Mouse (Mus musculus) lung, embryonic 16.5 days (tissue): Measurements from ENCODE around the gene Kcnab3. TPM values are rescaled to one million over a fixed set of nuclear protein-coding genes. Genes with fewer than 3 reads are reported as not detected.

Experiments used
- ATAC-seq: fragments of 200-750 bp; cut with Nextera tagmentation; 2 replicates; pipeline ENCODE4 v1.8.0; 2017; ENCODE audit warnings: low read depth, mild to moderate bottlenecking, moderate library complexity
- H3K27ac ChIP-seq: fragments of 300-500 bp; sonication (generic); 2 replicates; pipeline ENCODE4 v1.5.1; 2014; ENCODE audit warnings: mild to moderate bottlenecking, control low read depth, low read length
- H3K27me3 ChIP-seq: fragments of 300-500 bp; sonication (generic); 2 replicates; pipeline ENCODE4 v1.6.1; 2014; ENCODE audit warnings: low read depth, low read length, mixed read lengths; ENCODE audit not compliant: control insufficient read depth, insufficient read depth
- H3K36me3 ChIP-seq: fragments of 300-500 bp; sonication (generic); 2 replicates; pipeline ENCODE4 v1.6.1; 2014; ENCODE audit warnings: low read length; ENCODE audit not compliant: control insufficient read depth, insufficient read depth
- H3K4me1 ChIP-seq: fragments of 300-500 bp; sonication (generic); replicated peaks from 2 replicates; pipeline ENCODE4 v1.6.1; 2014; ENCODE audit warnings: low read length, mixed read lengths; ENCODE audit not compliant: control insufficient read depth, insufficient read depth
- H3K4me2 ChIP-seq: fragments of 300-500 bp; sonication (generic); 2 replicates; pipeline ENCODE4 v1.6.1; 2014; ENCODE audit warnings: low read depth, low read length, control low read depth
- H3K4me3 ChIP-seq: fragments of 300-500 bp; sonication (generic); 2 replicates; pipeline ENCODE4 v1.5.1; 2014; ENCODE audit warnings: mild to moderate bottlenecking, low read length, control low read depth
- H3K9ac ChIP-seq: fragments of 300-500 bp; sonication (generic); 2 replicates; pipeline ENCODE4 v1.6.1; 2014; ENCODE audit warnings: low read length, control low read depth
- H3K9me3 ChIP-seq: fragments of 300-500 bp; sonication (generic); 2 replicates; pipeline ENCODE4 v1.6.1; 2016; ENCODE audit warnings: low read length; ENCODE audit not compliant: control insufficient read depth
- WGBS: fragments of 180-500 bp; shearing (Covaris S2); extraction: QIAGEN DNeasy Blood & Tissue Kit; methylation state at CpG from one replicate; pipeline ENCODE4 v1.1.7; 2014; 5-methylcytosine and 5-hydroxymethylcytosine counted together
- polyA plus RNA-seq: library from polyadenylated mRNA; unstranded; fragments of >200 nt; fragmentation: Nextera tagmentation; extraction: Ambion mirVana; gene quantifications from 2 replicates; pipeline ENCODE4 v1.2.1, GENCODE M21; 2015

Gene Kcnab3
- polyA plus RNA-seq, 1 experiment from 2014 or later = 1.6 TPM

DNA sequence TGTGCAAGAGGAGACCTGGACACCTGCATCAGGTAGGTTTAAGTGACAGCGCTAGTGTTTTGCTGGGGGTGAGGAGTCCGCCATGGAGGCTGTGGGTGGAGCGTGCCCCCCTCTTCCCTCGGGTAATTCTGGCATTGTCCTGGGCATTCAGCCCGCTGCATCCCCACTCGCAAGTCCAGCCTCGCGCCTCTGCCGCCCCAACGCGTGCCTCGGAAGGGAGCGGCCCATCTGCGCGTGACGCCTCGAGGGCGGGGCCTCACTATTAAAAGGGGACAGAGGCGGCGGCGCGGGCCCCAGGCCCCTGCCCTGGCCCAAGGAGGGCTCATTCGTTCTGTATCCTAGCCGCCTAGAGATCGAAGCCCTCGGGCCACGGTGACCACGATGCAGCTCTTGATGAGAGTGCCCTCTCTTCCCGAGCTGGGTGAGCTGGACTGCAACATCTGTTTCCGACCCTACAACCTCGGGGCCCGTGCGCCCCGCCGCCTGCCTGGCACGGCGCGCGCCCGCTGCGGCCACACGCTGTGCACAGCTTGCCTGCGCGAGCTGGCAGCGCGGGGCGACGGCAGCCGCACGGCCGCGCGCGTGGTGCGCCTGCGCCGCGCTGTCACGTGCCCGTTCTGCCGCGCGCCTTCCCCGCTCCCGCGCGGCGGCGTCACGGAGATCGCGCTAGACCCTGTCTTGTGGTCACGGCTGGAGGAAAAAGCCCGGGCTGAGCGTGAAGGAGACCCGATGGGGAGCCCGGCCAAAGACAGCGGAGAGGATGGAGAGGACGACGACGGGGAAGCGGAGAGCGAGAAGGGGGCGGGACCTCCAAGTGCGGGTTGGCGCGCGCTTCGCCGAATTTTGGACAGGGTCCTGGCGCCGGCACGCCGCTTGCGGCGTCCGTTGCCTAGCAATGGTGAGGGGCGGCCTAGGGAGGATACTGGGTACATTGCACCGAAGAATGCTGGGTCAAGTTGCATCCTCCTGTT, 14.4 kb downstream of the Kcnab3 start, which contains the start of gene Rnf227:
Gene Rnf227, plus strand, starts transcription at position 301 of the 971 bp plus-strand sequence.
- peaks cover 12% of the 10 kb centered on the region for H3K4me1 ChIP-seq
- peak within 1 kb of the TSS; percentile 76 for H3K9ac ChIP-seq
- WGBS = 1% methylated on average over 99 of the region's 99 CpGs
- H3K27me3 ChIP-seq = no peaks in the 10 kb centered on the region
- peak; percentile 93 for ATAC-seq
- peak within 1 kb of the TSS; percentile 65 for H3K4me3 ChIP-seq
- H3K27ac ChIP-seq = peak within 1 kb of the TSS; percentile 52; the same call in 1 of the 2 replicates
- peak within 1 kb of the TSS; percentile 96 for H3K4me2 ChIP-seq
- no peaks in the 10 kb centered on the region for H3K9me3 ChIP-seq
- peaks cover 20% of the 10 kb centered on the region; the same call in 1 of the 2 replicates for H3K36me3 ChIP-seq

DNA sequence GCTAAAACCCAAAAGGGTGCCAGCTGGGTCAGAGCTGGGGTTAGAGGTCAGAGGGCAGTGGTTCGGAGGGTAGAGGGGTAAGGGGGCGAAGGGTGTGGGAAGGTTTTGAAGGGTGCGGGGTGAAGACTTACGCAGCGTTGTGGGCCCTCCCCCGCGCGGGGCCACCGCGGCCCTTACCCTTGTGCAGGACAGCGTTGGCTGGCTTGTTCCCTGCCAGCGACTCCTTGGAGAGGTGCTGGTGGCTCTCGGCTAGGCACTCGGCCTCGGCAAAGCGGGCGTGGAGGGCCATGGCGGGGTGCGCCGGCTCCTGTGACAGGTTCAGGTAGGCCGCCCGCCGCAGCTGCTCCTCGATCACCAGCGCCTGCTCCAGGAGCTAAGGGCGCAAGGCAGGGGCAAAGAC, 20.4 kb downstream of the Kcnab3 start:
- WGBS = 79% methylated on average over 26 of the region's 26 CpGs

DNA sequence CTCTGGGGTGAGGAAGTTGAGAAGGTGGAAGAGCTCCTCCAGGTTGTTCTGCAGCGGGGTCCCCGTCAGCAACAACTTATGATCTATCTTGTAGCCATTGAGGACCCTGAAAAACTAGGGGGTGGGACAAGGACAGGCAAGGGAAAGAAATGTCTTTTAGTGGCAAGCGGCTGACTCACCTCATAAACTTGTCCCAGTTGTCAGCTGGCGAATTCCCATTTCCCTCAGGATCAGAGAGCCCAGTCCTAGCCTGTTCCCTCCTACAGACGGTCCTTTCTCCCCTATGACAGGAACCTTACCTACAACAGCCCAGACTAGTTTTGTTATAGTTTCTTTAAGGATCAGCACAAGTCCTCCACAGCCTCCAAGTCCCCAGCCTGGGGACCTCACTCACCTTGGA, 30.5 kb downstream of the Kcnab3 start:
- Histone ChIP-seq H3K27me3 (no peaks in the 10 kb centered on the region), H3K4me3 (no peak overlapping the region), H3K4me1 (no peaks in the 10 kb centered on the region), H3K36me3 (peaks cover 85% of the 10 kb centered on the region), H3K9me3 (no peaks in the 10 kb centered on the region), H3K27ac (no peak overlapping the region), H3K9ac (no peak overlapping the region), H3K4me2 (no peak overlapping the region)
- WGBS = 86% methylated on average over 5 of the region's 5 CpGs
- no peak for ATAC-seq

More for the DNA sequence above, 20.4 kb downstream of the Kcnab3 start:
- Histone ChIP-seq H3K9me3 (no peaks in the 10 kb centered on the region), H3K4me3 (no peak overlapping the region), H3K27me3 (no peaks in the 10 kb centered on the region), H3K4me2 (no peak overlapping the region), H3K27ac (no peak overlapping the region), H3K36me3 (peaks cover 63% of the 10 kb centered on the region), H3K9ac (no peak overlapping the region), H3K4me1 (no peaks in the 10 kb centered on the region; the same call in 1 of the 2 replicates)
- ATAC-seq = peak; percentile 7; the same call in 1 of the 2 replicates

DNA sequence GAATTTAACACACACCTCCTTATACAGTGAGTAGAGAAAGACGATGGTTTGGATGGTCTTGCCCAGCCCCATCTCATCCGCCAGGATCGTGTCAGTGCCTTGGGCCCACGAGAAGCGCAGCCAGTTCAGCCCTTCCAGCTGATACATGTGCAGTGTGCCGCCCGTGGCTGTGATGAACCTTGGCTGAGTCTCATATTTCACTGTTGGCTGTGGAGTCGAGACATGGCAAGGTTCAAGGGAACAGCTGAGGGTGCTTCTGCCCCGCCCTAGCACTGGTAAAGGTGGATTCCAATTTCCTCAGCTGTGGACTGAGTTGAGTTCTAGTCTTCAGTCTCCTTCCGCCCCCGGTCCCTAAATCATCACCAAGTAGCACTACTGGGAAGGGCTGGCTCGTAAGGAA, 31.6 kb downstream of the Kcnab3 start:
- peaks cover 85% of the 10 kb centered on the region for H3K36me3 ChIP-seq
- H3K4me2 ChIP-seq = no peak overlapping the region
- H3K9ac ChIP-seq = no peak overlapping the region
- no peak overlapping the region for H3K27ac ChIP-seq
- no peak overlapping the region for H3K4me3 ChIP-seq
- no peaks in the 10 kb centered on the region for H3K9me3 ChIP-seq
- no peak for ATAC-seq
- WGBS = 85% methylated on average over 12 of the region's 12 CpGs
- H3K4me1 ChIP-seq = peaks cover 2% of the 10 kb centered on the region; the same call in 1 of the 2 replicates
- H3K27me3 ChIP-seq = no peaks in the 10 kb centered on the region

DNA sequence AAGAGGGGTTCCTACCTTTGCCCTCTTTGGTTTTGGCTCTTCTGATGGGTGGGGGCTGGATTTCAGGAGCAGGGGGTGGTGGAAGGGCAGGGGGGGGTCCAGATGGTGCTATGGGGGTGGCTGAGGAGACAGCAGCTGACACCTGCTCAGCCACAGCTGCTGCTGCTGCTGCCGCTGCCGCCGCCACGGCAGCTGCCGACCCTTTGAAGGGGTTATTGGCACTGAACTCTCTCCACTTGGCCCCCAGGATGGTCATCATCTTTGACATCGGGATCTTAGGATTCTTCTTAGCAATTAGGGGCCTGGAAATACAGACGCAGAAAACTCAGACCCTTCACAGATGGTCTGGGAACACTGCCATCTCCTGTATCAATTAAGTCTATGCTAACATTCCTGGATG, 36.0 kb downstream of the Kcnab3 start:
- H3K4me2 ChIP-seq = no peak overlapping the region
- H3K4me3 ChIP-seq = no peak overlapping the region
- peaks cover 28% of the 10 kb centered on the region for H3K4me1 ChIP-seq
- H3K27me3 ChIP-seq = no peaks in the 10 kb centered on the region
- 59% methylated on average over 7 of the region's 7 CpGs for WGBS
- H3K9me3 ChIP-seq = no peaks in the 10 kb centered on the region
- H3K27ac ChIP-seq = no peak overlapping the region
- H3K9ac ChIP-seq = no peak overlapping the region
- no peak for ATAC-seq
- peaks cover 62% of the 10 kb centered on the region for H3K36me3 ChIP-seq

DNA sequence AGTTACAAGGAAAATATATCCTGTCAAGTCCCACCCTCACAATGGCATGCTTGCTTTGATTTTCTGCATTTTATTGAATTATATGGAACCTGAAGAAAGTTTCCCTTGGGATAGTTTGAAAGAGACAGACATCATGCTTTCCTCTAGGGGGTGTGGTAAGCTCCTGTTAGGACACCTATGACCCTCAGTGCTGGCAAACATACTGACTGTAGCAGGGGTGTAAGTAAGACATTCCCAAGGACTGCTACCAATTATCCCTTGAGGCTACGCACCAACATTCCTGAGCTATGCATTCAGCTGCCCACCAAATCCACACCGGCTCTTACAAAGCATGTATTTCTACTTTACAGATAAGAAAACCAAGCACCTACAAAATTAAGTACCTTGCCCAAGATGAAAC, 36.4 kb downstream of the Kcnab3 start:
- Histone ChIP-seq H3K4me1 (peaks cover 28% of the 10 kb centered on the region), H3K9ac (no peak overlapping the region), H3K4me3 (no peak overlapping the region), H3K36me3 (peaks cover 57% of the 10 kb centered on the region), H3K9me3 (no peaks in the 10 kb centered on the region), H3K27ac (no peak overlapping the region), H3K27me3 (no peaks in the 10 kb centered on the region), H3K4me2 (no peak overlapping the region)
- WGBS = 67% methylated on average over 2 of the region's 2 CpGs
- ATAC-seq = no peak

DNA sequence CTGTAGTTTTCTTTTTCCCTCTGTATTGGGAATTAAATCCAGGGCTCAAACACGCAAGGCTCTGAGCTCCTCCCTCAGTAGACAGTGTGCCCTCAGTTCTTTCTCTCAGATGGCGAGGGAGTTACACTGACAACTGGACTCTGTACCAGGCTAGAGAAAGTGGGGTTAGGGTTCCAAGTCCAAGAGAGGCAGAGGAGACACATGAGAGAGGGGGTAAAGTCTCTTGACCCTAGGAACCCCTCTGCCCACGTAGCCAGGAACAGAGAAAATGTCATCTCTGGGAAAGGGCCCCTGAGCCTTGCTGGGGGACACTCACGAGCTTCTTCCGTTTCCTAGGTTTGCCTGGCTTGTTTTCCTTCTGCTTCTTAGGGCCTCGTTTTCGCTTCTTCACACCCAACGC, 38.3 kb downstream of the Kcnab3 start:
- peaks cover 33% of the 10 kb centered on the region for H3K4me1 ChIP-seq
- WGBS = 25% methylated on average over 8 of the region's 8 CpGs
- H3K27ac ChIP-seq = peak overlapping the region; percentile 100
- ATAC-seq = no peak
- H3K9ac ChIP-seq = peak overlapping the region; percentile 35; the same call in 1 of the 2 replicates
- peak overlapping the region; percentile 90; the same call in 1 of the 2 replicates for H3K4me3 ChIP-seq
- H3K36me3 ChIP-seq = peaks cover 40% of the 10 kb centered on the region
- no peaks in the 10 kb centered on the region for H3K27me3 ChIP-seq
- no peaks in the 10 kb centered on the region for H3K9me3 ChIP-seq
- peak overlapping the region; percentile 94 for H3K4me2 ChIP-seq

DNA sequence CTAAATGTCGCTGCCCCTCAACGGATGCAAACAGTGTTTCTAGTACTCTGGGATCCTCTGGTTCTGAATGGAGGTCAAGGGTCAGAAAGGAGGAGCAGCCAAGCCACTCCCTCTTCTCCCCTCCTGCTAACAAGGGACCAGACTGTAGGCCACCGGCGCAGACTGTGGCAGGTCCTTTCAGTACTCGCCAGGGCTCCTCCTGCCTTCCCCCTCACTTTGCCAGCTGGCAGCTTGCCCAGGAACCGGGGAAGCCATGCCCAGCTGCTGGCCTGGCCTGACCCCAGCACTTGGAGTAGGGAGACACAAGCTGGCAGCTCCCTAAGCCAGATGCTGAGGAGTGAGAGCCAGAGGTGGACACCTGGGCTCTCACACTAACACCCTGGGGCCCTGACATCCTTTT, 38.9 kb downstream of the Kcnab3 start:
- Histone ChIP-seq H3K4me2 (peak overlapping the region; percentile 94), H3K4me1 (peaks cover 33% of the 10 kb centered on the region), H3K9ac (0 out of 2 replicates have a peak overlapping the region, but pooled peaks have one; percentile 12), H3K9me3 (no peaks in the 10 kb centered on the region), H3K27ac (peak overlapping the region; percentile 100), H3K4me3 (peak overlapping the region; percentile 90; the same call in 1 of the 2 replicates), H3K27me3 (no peaks in the 10 kb centered on the region), H3K36me3 (peaks cover 34% of the 10 kb centered on the region)
- 3% methylated on average over 6 of the region's 6 CpGs for WGBS
- peak; percentile 64 for ATAC-seq

DNA sequence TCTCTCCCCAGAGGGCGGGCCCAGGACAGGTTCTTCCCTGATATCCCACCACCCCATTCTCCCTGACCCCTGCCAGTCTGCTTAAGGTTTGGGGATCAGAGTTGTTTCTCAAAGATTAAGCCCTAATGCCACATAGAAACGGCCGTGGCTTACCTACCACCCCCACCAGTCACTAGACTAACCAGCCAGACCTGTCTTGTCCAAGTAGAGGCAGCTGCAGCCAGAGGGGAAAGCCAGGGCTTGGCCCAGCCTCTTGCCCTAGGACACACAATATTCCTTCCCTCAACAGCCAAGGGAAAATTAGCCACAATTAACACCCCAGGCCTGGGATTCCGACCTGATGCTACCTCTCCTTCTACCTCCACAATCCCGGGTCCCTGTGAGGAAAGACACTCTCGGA, 39.7 kb downstream of the Kcnab3 start:
- H3K4me1 ChIP-seq = peaks cover 36% of the 10 kb centered on the region
- no peaks in the 10 kb centered on the region for H3K27me3 ChIP-seq
- peak overlapping the region; percentile 70 for H3K9ac ChIP-seq
- ATAC-seq = no peak
- no peaks in the 10 kb centered on the region for H3K9me3 ChIP-seq
- H3K27ac ChIP-seq = peak overlapping the region; percentile 100
- peak overlapping the region; percentile 94 for H3K4me2 ChIP-seq
- peaks cover 26% of the 10 kb centered on the region for H3K36me3 ChIP-seq
- WGBS = 15% methylated on average over 6 of the region's 6 CpGs
- peak overlapping the region; percentile 90 for H3K4me3 ChIP-seq
